Mouse (Mus musculus) midbrain, postnatal 0 days (tissue): ENCODE results near the gene Sestd1. TPM values are rescaled to one million over a fixed set of nuclear protein-coding genes. Genes with fewer than 3 reads are reported as not detected.

Experiments
- ATAC-seq: fragments of 200-750 bp; cut with Nextera tagmentation; 2 replicates; pipeline ENCODE4 v1.8.0; 2017; ENCODE audit warnings: moderate number of reproducible peaks, mild to moderate bottlenecking, moderate TSS enrichment, moderate library complexity; ENCODE audit not compliant: low FRiP score
- DNase-seq: peaks from one replicate; pipeline ENCODE4 v3.0.0-alpha.2; 2015; ENCODE audit warnings: low spot score
- H3K27ac ChIP-seq: fragments of 300-500 bp; sonication (generic); 2 replicates; pipeline ENCODE4 v1.5.1; 2014; ENCODE audit warnings: low read depth, mild to moderate bottlenecking, low read length, mixed read lengths
- H3K27me3 ChIP-seq: fragments of 300-500 bp; sonication (generic); 2 replicates; pipeline ENCODE4 v1.6.1; 2014; ENCODE audit warnings: low read length, control low read depth, mixed read lengths; ENCODE audit not compliant: insufficient read depth
- H3K36me3 ChIP-seq: fragments of 300-500 bp; sonication (generic); 2 replicates; pipeline ENCODE4 v1.6.1; 2014; ENCODE audit warnings: low read length, control low read depth, mixed read lengths; ENCODE audit not compliant: insufficient read depth
- H3K4me1 ChIP-seq: fragments of 300-500 bp; sonication (generic); 2 replicates; pipeline ENCODE4 v1.6.1; 2014; ENCODE audit warnings: mild to moderate bottlenecking, control low read depth, antibody characterized with exemption, low read length, mixed read lengths; ENCODE audit not compliant: insufficient read depth
- H3K4me2 ChIP-seq: fragments of 300-500 bp; sonication (generic); 2 replicates; pipeline ENCODE4 v1.6.1; 2014; ENCODE audit warnings: low read depth, mild to moderate bottlenecking, low read length, mixed read lengths; ENCODE audit not compliant: poor library complexity, severe bottlenecking
- H3K4me3 ChIP-seq: fragments of 300-500 bp; sonication (generic); 2 replicates; pipeline ENCODE4 v1.5.1; 2014; ENCODE audit warnings: low read depth, mild to moderate bottlenecking, low read length, moderate library complexity
- H3K9ac ChIP-seq: fragments of 300-500 bp; sonication (generic); replicated peaks from 2 replicates; pipeline ENCODE4 v1.6.1; 2014; ENCODE audit warnings: mild to moderate bottlenecking, low read length, moderate library complexity, mixed read lengths; ENCODE audit not compliant: poor library complexity, severe bottlenecking
- H3K9me3 ChIP-seq: fragments of 300-500 bp; sonication (generic); 2 replicates; pipeline ENCODE4 v1.6.1; 2016; ENCODE audit warnings: low read length, control low read depth
- CTCF ChIP-seq: IDR thresholded peaks from 2 replicates; pipeline ENCODE4 v1.5.1; 2016; ENCODE audit warnings: antibody characterized with exemption, mild to moderate bottlenecking
- WGBS: fragments of 180-500 bp; shearing (Covaris S2); extraction: QIAGEN DNeasy Blood & Tissue Kit; methylation state at CpG from one replicate; pipeline ENCODE4 v1.1.7; 2014; 5-methylcytosine and 5-hydroxymethylcytosine counted together
- polyA plus RNA-seq: library from polyadenylated mRNA; unstranded; fragments of >200 nt; fragmentation: Nextera tagmentation; extraction: Ambion mirVana; gene quantifications from 2 replicates; pipeline ENCODE4 v1.2.1, GENCODE M21; 2015
- total RNA-seq: library from RNA; depleted of rRNA; stranded (reverse); fragments of >200 nt; gene quantifications from 2 replicates; pipeline ENCODE4 v1.2.3, GENCODE M21; 2014

Gene Sestd1
- total and polyA plus RNA-seq, 2 experiments from 2014 or later: 23.7 to 52.6 TPM

DNA sequence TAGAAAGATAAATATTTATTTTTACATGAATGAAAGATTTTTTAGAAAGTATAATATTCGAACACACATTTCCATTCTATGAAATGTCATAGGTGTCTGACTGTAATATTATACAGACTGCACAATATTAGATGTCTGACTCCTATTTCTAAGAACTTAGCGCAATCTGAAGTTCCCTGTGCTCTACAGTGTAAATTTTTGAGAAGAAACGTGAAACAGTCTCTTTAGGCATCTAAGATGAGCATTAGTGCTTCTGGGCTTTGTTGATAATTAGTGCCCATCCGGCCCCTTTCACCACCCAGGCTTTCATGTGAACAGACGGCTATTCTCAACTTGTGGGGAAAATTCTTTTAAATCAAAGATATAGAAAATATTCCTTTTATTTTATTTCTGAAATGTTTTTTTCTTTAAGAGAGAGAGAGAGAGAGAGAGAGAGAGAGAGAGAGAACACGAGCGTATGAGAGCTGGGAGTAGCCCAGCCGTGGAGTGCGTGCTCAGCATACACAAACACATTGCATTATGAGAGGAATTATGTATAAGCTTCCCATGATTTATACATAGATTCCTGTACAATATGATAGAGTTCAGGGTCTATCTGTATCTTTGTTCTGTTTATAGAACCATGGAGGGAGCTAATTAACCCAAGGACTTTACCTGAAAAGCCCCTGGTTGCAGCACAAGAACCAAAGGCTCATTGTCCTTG is 21.4 kb upstream of the Sestd1 start:
- Histone ChIP-seq H3K9ac (no peak overlapping the region), H3K4me2 (no peak overlapping the region), H3K27me3 (no peaks in the 10 kb centered on the region), H3K4me3 (no peak overlapping the region), H3K9me3 (no peaks in the 10 kb centered on the region), H3K4me1 (no peaks in the 10 kb centered on the region), H3K36me3 (no peaks in the 10 kb centered on the region), H3K27ac (no peak overlapping the region)
- 45% methylated on average over 9 of the region's 9 CpGs for WGBS
- ATAC-seq (peak; percentile 81; the same call in 1 of the 2 replicates), DNase-seq (peak; percentile 39)
- no peak for TF ChIP-seq CTCF

DNA sequence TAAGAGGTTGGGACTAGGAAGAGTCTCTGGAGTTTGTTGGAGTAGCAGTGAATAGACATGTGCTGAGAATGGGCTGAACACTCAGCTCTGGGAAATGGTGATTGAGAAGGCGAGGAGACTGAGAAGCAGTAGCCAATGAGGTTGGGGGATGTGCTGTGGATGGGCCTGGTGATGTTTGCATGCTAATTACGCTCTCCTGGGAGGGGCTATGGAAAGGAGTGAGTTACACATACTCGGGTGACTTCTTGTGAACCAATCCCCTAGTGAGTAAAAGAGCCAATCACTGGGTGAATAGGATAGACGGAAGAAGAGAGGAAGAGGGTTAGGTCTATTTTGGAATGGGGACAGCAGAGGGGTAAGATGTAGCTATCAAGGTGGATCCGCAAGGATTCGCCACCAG is 9.3 kb upstream of the Sestd1 start:
- Histone ChIP-seq H3K9me3 (no peaks in the 10 kb centered on the region), H3K4me2 (no peak overlapping the region), H3K4me3 (no peak overlapping the region), H3K4me1 (no peaks in the 10 kb centered on the region), H3K27me3 (no peaks in the 10 kb centered on the region), H3K27ac (no peak overlapping the region), H3K9ac (no peak overlapping the region), H3K36me3 (no peaks in the 10 kb centered on the region)
- DNase-seq (no peak), ATAC-seq (no peak)
- 71% methylated on average over 6 of the region's 6 CpGs for WGBS
- TF ChIP-seq CTCF: no peak

DNA sequence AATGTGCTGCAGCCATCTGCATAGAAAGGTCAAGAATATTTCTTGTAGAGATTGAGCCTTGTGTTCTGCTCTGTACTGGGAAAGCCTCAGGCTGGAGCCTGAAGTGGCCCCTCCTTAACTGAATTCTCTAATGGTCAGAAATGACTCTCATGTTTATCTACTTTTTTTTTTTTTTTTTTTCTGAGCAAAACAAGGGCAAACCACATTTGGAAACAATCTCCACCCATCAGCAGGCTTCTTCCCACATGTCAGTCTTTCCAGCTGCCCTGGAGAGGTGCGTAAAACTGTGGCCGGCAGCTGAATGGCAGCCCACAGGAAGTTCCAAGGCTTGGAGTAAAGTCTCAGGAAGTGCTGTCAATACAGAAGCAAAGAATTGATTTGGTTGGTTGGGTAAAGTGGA is 6.4 kb upstream of the Sestd1 start:
- Histone ChIP-seq H3K9ac (no peak overlapping the region), H3K4me2 (no peak overlapping the region), H3K9me3 (no peaks in the 10 kb centered on the region), H3K27me3 (no peaks in the 10 kb centered on the region), H3K27ac (no peak overlapping the region), H3K4me3 (no peak overlapping the region), H3K4me1 (no peaks in the 10 kb centered on the region), H3K36me3 (no peaks in the 10 kb centered on the region)
- WGBS: 71% methylated on average over 2 of the region's 2 CpGs
- no peak for DNase-seq
- ATAC-seq: no peak
- no peak for TF ChIP-seq CTCF

DNA sequence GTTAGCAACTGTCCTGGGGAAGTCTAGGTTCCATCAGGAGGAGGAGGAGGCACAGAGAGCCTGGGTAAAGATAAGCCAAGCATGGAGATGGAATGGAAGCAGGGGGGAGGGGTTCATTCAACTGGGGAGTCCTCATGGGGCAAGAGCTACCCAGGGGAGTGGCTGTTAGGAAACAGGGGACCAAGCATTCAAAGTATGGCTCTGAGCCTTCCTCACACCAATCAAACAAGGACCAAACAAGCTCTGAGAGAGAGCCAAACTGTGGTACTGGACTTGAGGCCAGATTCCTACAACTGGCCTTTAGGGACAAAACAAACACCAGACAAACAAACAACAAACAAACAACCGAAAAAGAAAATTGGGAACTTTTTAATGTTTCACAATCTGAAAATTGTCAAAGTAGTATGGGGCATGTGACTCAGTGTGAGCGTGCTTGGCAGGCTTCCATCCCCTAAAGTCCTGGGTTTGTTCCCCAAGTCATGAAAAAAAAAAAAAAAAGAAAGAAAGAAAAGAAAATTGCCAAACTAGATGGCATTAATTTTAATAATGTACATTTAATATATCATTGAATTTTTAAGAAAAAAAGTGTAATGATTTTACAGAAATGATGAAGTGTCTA is 4.0 kb upstream of the Sestd1 start:
- Histone ChIP-seq H3K4me1 (no peaks in the 10 kb centered on the region), H3K27me3 (no peaks in the 10 kb centered on the region), H3K4me3 (no peak overlapping the region), H3K36me3 (no peaks in the 10 kb centered on the region), H3K9me3 (no peaks in the 10 kb centered on the region), H3K27ac (no peak overlapping the region), H3K9ac (no peak overlapping the region), H3K4me2 (no peak overlapping the region)
- no peak for TF ChIP-seq CTCF
- ATAC-seq (no peak), DNase-seq (no peak)
- WGBS: 84% methylated on average over 2 of the region's 2 CpGs

DNA sequence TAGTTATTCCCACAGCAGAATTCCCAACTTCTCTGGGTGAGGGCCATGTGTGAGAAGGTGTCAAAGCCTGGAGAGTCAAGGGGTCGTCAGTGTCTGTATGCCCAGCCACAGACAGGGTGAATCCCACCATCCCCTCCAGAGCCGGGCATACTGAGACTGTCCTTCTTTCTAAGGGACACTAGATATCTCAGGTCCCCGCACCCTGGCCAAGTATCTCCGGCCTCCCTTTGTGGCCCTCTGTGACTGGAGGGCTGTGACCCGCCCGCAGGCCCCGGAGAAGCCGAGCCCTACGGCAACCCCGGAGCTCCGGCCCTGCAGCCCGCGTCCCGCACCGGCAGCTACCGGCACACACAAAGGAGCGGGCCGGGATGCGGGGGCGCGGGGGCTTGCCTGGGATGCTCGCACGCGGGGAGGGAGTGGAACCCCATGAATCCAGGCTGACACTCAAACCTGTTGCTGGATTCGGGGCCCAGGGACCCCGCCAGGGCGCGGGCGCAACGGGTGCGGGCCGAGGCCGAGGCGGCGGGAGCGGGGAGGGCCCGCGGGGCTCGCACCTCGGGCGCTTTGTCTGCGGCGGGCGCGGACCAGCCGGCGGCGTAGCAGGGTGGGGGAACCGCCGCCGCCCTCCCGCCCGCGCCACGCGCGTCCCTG is 406 bp downstream of the Sestd1 start:
- Histone ChIP-seq H3K4me3 (peak overlapping the region; percentile 95), H3K4me2 (peak overlapping the region; percentile 85), H3K36me3 (no peaks in the 10 kb centered on the region), H3K9me3 (no peaks in the 10 kb centered on the region), H3K9ac (peak overlapping the region; percentile 99), H3K27ac (peak overlapping the region; percentile 91), H3K4me1 (peaks cover 7% of the 10 kb centered on the region), H3K27me3 (no peaks in the 10 kb centered on the region)
- WGBS: 0% methylated on average over 33 of the region's 57 CpGs
- DNase-seq (peak; percentile 6), ATAC-seq (peak; percentile 77)
- no peak for TF ChIP-seq CTCF

DNA sequence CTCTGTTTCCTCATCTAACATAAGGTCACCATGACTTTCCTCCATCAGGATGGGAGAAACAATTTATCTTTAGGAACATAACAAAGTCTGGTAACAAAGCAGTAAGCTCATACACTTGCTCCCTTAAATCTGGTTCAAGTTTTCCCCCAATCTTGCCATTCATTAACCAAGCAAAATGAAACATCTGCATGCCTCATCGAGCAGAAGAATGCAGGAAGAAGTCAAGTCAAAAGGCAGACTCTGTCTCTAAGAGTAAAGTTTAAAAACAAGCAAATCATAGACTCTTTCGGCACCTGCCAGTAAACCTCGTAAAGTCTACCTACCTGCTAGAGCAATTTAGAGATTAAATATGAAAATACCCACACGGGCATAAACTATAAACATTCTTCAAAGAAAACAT is 3.1 kb downstream of the Sestd1 start:
- no peak overlapping the region for H3K4me3 ChIP-seq
- no peak overlapping the region for H3K4me2 ChIP-seq
- ATAC-seq (no peak), DNase-seq (no peak)
- H3K27me3 ChIP-seq: no peaks in the 10 kb centered on the region
- TF ChIP-seq CTCF: no peak
- H3K9me3 ChIP-seq: no peaks in the 10 kb centered on the region
- no peak overlapping the region for H3K9ac ChIP-seq
- WGBS: 73% methylated on average over 4 of the region's 4 CpGs
- H3K36me3 ChIP-seq: no peaks in the 10 kb centered on the region
- peaks cover 7% of the 10 kb centered on the region for H3K4me1 ChIP-seq
- H3K27ac ChIP-seq: no peak overlapping the region
